Mouse (Mus musculus): ENCODE results near the gene Klf1. TPM values are rescaled to one million over a fixed set of nuclear protein-coding genes. Genes with fewer than 3 reads are reported as not detected.

The Klf1 gene
- polyA plus RNA-seq, 1 experiment from 2014 or later: 0.51 TPM

DNA sequence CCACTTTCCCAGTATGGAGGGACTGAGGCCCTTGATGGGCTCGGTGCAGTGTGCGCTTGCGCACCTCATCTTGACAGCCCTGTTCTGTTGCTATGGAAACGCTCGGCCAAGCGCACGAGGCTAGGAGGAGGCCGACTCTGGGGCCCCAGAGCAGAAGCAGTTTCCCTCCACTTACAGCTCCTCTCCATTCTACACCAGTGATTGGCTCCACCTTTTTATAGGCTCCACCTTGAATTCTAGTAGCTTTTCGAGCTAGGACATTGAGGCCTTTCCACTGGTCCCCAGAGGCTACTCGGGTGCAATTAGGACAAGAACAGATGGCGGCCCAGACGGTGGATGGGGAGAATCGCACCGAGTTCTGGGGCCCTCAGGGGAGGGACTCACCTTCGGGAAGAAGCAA, 33.1 kb downstream of the Klf1 start:
- Histone ChIP-seq H3K4me1 (replicated peaks; ENCODE audit: control insufficient read depth, insufficient read depth) (0 out of 2 replicates have a peak, but pooled peaks cover 2% of the 10 kb centered on the region), H3K9ac (ENCODE audit: low read length) (no peak overlapping the region), H3K9me3 (ENCODE audit: control insufficient read depth, low read length) (no peaks in the 10 kb centered on the region), H3K4me2 (replicated peaks; ENCODE audit: low read depth) (no peak overlapping the region), H3K27ac (replicated peaks) (no peak overlapping the region), H3K27me3 (ENCODE audit: control insufficient read depth, insufficient read depth, low read length) (peaks cover 15% of the 10 kb centered on the region; the same call in 1 of the 2 replicates), H3K4me3 (ENCODE audit: low read depth, low read length) (no peak overlapping the region), H3K36me3 (ENCODE audit: control insufficient read depth, insufficient read depth, low read length) (no peaks in the 10 kb centered on the region)
- TF ChIP-seq CTCF (IDR thresholded peaks at IDR 0.05; ENCODE audit: low read depth): no peak
- TF ChIP-seq EP300 (optimal IDR thresholded peaks at IDR 0.05): no peak
- ATAC-seq (ENCODE audit: low FRiP score, low TSS enrichment) (peak; percentile 11; the same call in 1 of the 2 replicates), DNase-seq (ENCODE audit: low spot score) (no peak)
- 1% methylated on average over 15 of the region's 15 CpGs for WGBS

DNA sequence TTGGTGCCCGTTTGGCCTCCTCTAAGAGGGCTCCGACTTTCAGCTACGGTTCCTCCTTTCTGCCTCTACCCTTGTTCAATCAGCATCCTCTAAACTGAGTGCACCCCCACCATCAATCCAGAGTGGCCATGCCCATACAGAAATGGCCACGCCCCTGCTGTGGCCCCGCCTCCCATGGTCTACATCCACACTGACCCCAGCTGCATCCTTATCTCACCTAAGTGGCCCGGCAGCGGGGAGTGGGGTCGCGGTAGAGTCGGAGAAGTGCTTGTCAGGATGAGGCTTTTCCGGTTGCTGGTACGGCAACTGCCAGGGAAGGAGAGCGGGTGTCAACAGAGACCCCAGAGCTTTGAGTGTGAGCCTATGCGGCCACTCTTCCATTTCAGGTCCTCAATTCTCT, 33.8 kb downstream of the Klf1 start:
- Histone ChIP-seq H3K27ac (replicated peaks) (no peak overlapping the region), H3K4me1 (replicated peaks; ENCODE audit: control insufficient read depth, insufficient read depth) (0 out of 2 replicates have a peak, but pooled peaks cover 2% of the 10 kb centered on the region), H3K36me3 (ENCODE audit: control insufficient read depth, insufficient read depth, low read length) (no peaks in the 10 kb centered on the region), H3K4me2 (replicated peaks; ENCODE audit: low read depth) (no peak overlapping the region), H3K9ac (ENCODE audit: low read length) (no peak overlapping the region), H3K4me3 (ENCODE audit: low read depth, low read length) (no peak overlapping the region), H3K9me3 (ENCODE audit: control insufficient read depth, low read length) (no peaks in the 10 kb centered on the region), H3K27me3 (ENCODE audit: control insufficient read depth, insufficient read depth, low read length) (peaks cover 15% of the 10 kb centered on the region; the same call in 1 of the 2 replicates)
- 6% methylated on average over 14 of the region's 14 CpGs for WGBS
- no peak for DNase-seq (ENCODE audit: low spot score)
- peak; percentile 27; the same call in 1 of the 2 replicates for ATAC-seq (ENCODE audit: low FRiP score, low TSS enrichment)
- TF ChIP-seq CTCF (IDR thresholded peaks at IDR 0.05; ENCODE audit: low read depth): no peak
- no peak for TF ChIP-seq EP300 (optimal IDR thresholded peaks at IDR 0.05)

DNA sequence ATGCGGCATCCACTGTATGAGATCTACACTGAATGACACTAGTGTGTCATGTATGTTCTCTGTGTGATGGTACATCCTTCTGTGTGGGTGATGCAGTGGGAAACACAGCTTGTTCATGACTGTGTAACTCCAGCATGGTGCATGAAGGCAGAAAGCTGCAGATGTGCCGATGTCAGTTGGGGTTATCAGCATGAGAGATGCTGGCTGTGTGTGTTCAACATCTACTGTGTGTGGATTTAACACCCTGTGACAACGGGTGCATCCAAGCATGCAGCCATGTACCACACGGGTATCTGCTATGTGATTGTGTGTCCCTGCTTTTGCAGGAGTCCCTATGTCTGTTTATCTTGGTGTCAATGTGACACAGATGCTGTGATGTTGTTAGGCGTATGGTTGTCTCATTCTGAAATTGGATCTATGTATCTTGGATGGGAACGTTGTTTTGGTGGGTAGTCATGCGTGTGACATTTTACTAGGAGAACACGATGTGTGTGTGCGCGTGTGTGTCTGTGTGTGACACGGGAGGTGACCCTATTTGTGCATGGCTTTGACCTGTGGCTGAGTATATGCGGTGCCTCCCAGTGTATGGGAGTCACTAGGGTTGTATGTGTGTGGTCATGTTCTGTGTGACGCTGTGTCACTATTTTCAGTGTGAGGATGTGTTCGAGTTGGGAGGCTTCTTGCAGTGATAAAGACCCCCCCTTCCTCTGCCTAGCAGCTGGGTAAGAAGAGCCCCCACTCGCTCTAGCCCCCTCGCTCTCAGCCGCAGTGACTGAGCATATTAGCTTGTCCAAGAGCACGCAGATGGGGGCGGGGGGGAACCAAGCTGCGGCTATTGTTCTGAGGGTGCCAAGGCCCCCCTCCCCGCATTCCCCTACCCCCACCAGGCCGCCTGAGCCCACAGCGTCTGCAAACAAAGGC, 34.6 kb downstream of the Klf1 start:
- Histone ChIP-seq H3K4me3 (ENCODE audit: low read depth, low read length) (peak overlapping the region; percentile 36), H3K27ac (replicated peaks) (no peak overlapping the region), H3K9me3 (ENCODE audit: control insufficient read depth, low read length) (no peaks in the 10 kb centered on the region), H3K36me3 (ENCODE audit: control insufficient read depth, insufficient read depth, low read length) (no peaks in the 10 kb centered on the region), H3K4me2 (replicated peaks; ENCODE audit: low read depth) (peak overlapping the region; percentile 58), H3K4me1 (replicated peaks; ENCODE audit: control insufficient read depth, insufficient read depth) (0 out of 2 replicates have a peak, but pooled peaks cover 2% of the 10 kb centered on the region), H3K9ac (ENCODE audit: low read length) (no peak overlapping the region), H3K27me3 (ENCODE audit: control insufficient read depth, insufficient read depth, low read length) (peaks cover 15% of the 10 kb centered on the region; the same call in 1 of the 2 replicates)
- 21% methylated on average over 22 of the region's 23 CpGs for WGBS
- ATAC-seq (ENCODE audit: low FRiP score, low TSS enrichment): no peak
- TF ChIP-seq CTCF (IDR thresholded peaks at IDR 0.05; ENCODE audit: low read depth): no peak
- no peak for TF ChIP-seq EP300 (optimal IDR thresholded peaks at IDR 0.05)
- no peak for DNase-seq (ENCODE audit: low spot score)

DNA sequence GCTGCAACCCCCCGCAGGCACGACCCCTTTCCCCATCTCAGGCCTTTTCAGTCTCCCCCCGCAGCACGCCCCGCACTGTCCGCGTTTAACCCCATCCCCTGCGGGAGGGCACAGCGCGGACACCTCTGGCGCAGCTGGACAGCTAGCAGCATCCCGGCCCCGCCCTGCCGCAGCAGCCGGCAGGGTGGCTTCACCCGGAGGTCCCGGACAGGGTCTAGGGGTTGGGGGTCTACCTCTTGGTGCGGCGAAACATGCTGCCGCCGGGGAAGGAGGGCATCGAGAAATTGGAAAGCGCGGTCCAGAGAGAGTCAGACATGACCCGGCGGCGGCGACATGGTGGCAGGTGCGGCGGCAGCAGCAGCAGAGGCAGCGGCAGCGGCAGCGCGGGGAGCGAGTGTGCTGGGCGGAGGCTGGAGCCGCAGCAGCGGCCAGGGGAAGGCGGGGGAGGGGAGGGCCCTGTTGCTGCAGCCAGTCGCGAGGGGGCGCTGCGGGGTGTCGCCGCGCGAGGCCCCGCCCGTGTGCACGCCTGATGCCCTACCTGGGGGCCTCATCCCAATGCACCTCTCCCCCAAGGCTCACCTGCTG, 35.3 kb downstream of the Klf1 start, which contains the start of gene Mast1:
Mast1 (minus strand) TSS at position 398 of the 585 bp plus-strand sequence.
- Histone ChIP-seq H3K4me3 (ENCODE audit: low read depth, low read length) (peak within 1 kb of the TSS; percentile 36), H3K27me3 (ENCODE audit: control insufficient read depth, insufficient read depth, low read length) (peaks cover 15% of the 10 kb centered on the region; the same call in 1 of the 2 replicates), H3K4me2 (replicated peaks; ENCODE audit: low read depth) (peak within 1 kb of the TSS; percentile 58), H3K9ac (ENCODE audit: low read length) (no peak within 1 kb of the TSS; the same call in 1 of the 2 replicates), H3K27ac (replicated peaks) (no peak within 1 kb of the TSS), H3K9me3 (ENCODE audit: control insufficient read depth, low read length) (no peaks in the 10 kb centered on the region), H3K4me1 (replicated peaks; ENCODE audit: control insufficient read depth, insufficient read depth) (0 out of 2 replicates have a peak, but pooled peaks cover 2% of the 10 kb centered on the region), H3K36me3 (ENCODE audit: control insufficient read depth, insufficient read depth, low read length) (no peaks in the 10 kb centered on the region)
- ATAC-seq (ENCODE audit: low FRiP score, low TSS enrichment) (peak; percentile 65), DNase-seq (ENCODE audit: low spot score) (peak; percentile 85)
- TF ChIP-seq EP300 (optimal IDR thresholded peaks at IDR 0.05) (no peak), CTCF (IDR thresholded peaks at IDR 0.05; ENCODE audit: low read depth) (peak; percentile 68)
- under 1% methylated on average over 49 of the region's 50 CpGs for WGBS

DNA sequence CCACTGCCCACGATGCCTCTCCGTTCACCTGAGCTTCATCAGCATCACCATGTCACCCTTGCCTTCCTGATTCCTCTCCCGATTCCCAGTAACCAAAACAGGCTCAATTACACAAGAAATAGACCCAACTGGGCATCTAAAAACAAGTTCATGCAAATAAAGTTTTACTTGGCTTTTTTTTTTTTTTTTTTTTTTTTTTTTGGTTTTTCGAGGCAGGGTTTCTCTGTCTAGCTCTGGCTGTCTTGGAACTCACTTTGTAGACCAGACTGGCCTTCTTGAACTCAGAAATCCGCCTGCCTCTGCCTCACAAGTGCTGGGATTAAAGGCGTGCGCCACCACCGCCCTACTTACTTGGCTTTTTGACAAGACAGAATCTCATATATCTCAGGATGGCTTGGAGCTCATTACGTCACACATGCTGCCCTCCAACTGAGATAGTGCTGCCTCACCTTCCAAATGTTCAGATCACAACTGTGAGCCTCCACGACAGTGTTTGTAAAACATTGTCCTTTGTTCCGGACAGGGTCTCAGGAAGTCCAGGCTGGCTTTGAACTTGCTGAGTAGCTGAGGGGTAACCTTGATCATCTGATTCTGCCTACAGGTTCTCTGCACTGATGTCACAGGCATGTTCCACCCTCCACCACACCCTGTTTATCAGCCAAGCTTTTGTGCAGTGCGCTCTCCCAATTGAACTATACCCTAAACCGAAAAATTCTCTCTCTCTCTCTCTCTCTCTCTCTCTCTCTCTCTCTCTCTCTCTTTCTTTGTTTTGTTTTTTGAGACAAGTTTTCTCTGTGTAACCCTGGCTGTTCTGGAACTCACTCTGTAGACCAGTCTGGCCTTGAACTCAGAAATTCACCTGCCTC, 36.1 kb downstream of the Klf1 start:
- no peaks in the 10 kb centered on the region for H3K36me3 ChIP-seq (ENCODE audit: control insufficient read depth, insufficient read depth, low read length)
- no peak overlapping the region for H3K4me3 ChIP-seq (ENCODE audit: low read depth, low read length)
- TF ChIP-seq EP300 (optimal IDR thresholded peaks at IDR 0.05) (no peak), CTCF (IDR thresholded peaks at IDR 0.05; ENCODE audit: low read depth) (no peak)
- H3K27me3 ChIP-seq (ENCODE audit: control insufficient read depth, insufficient read depth, low read length): peaks cover 15% of the 10 kb centered on the region; the same call in 1 of the 2 replicates
- no peak overlapping the region for H3K27ac ChIP-seq (replicated peaks)
- peak overlapping the region; percentile 58; the same call in 1 of the 2 replicates for H3K4me2 ChIP-seq (replicated peaks; ENCODE audit: low read depth)
- WGBS: 59% methylated on average over 12 of the region's 13 CpGs
- 0 out of 2 replicates have a peak, but pooled peaks cover 2% of the 10 kb centered on the region for H3K4me1 ChIP-seq (replicated peaks; ENCODE audit: control insufficient read depth, insufficient read depth)
- H3K9ac ChIP-seq (ENCODE audit: low read length): no peak overlapping the region
- DNase-seq (ENCODE audit: low spot score) (no peak), ATAC-seq (ENCODE audit: low FRiP score, low TSS enrichment) (no peak)
- H3K9me3 ChIP-seq (ENCODE audit: control insufficient read depth, low read length): no peaks in the 10 kb centered on the region

Data from stomach, postnatal 0 days (tissue).